Mouse (Mus musculus): Measurements from ENCODE around the gene Tgif1. TPM values are rescaled to one million over a fixed set of nuclear protein-coding genes. Genes with fewer than 3 reads are reported as not detected.

Tgif1 gene
- polyA plus RNA-seq, 1 experiment, result 3.5 TPM

DNA sequence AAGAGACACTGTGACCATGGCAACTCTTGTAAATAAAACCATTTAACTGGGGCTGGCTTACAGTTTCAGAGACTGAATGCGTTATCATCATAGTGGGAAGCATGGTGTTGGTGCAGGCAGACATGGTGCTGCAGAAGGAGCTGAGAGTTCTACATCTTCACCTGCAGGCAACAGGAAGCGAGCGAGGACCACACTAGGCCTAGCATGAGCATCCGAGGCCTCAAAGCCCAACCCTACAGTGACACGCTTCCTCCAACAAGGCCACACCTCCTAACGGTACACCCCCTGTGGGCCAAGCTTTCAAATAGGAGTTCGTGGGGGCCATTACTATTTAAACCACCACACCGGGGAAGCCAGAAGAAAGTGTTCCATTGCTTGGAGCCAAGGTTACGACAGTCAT, 34.5 kb upstream of the Tgif1 start:
- H3K4me1 ChIP-seq (ENCODE audit: control insufficient read depth, insufficient read depth, low read length), result no peaks in the 10 kb centered on the region; the same call in 1 of the 2 replicates
- no peaks in the 10 kb centered on the region for H3K27me3 ChIP-seq (ENCODE audit: control insufficient read depth, insufficient read depth, low read length)
- no peak for DNase-seq
- H3K4me3 ChIP-seq (replicated peaks; ENCODE audit: insufficient read depth, low read depth, low read length), result no peak overlapping the region
- no peak overlapping the region for H3K27ac ChIP-seq (ENCODE audit: insufficient read depth, low read length)
- TF ChIP-seq POLR2A (IDR thresholded peaks at IDR 0.05; ENCODE audit: borderline replicate concordance, insufficient read depth, low read length), result no peak
- TF ChIP-seq CTCF (IDR thresholded peaks at IDR 0.05; ENCODE audit: borderline replicate concordance, insufficient read depth, low read depth, low read length), result no peak
- 90% methylated on average over 9 of the region's 9 CpGs for WGBS

GRCm38 (mm10) chr17:70886641-70887391, 33.5 kb upstream of the Tgif1 start:
- DNase-seq, result no peak
- Histone ChIP-seq H3K4me1 (ENCODE audit: control insufficient read depth, insufficient read depth, low read length) (no peaks in the 10 kb centered on the region; the same call in 1 of the 2 replicates), H3K27ac (ENCODE audit: insufficient read depth, low read length) (no peak overlapping the region), H3K27me3 (ENCODE audit: control insufficient read depth, insufficient read depth, low read length) (no peaks in the 10 kb centered on the region), H3K4me3 (replicated peaks; ENCODE audit: insufficient read depth, low read depth, low read length) (no peak overlapping the region)
- WGBS, result 88% methylated on average over 16 of the region's 16 CpGs
- no peak for TF ChIP-seq POLR2A (IDR thresholded peaks at IDR 0.05; ENCODE audit: borderline replicate concordance, insufficient read depth, low read length)
- no peak for TF ChIP-seq CTCF (IDR thresholded peaks at IDR 0.05; ENCODE audit: borderline replicate concordance, insufficient read depth, low read depth, low read length)

- no peaks in the 10 kb centered on the region for H3K27me3 ChIP-seq (ENCODE audit: control insufficient read depth, insufficient read depth, low read length)
- H3K4me3 ChIP-seq (replicated peaks; ENCODE audit: insufficient read depth, low read depth, low read length), result no peak overlapping the region
- H3K27ac ChIP-seq (ENCODE audit: insufficient read depth, low read length), result no peak overlapping the region
- 91% methylated on average over 5 of the region's 5 CpGs for WGBS
- no peaks in the 10 kb centered on the region; the same call in 1 of the 2 replicates for H3K4me1 ChIP-seq (ENCODE audit: control insufficient read depth, insufficient read depth, low read length)
- TF ChIP-seq POLR2A (IDR thresholded peaks at IDR 0.05; ENCODE audit: borderline replicate concordance, insufficient read depth, low read length) (no peak), CTCF (IDR thresholded peaks at IDR 0.05; ENCODE audit: borderline replicate concordance, insufficient read depth, low read depth, low read length) (no peak)
- no peak for DNase-seq
Observed at GRCm38 (mm10) chr17:70885868-70886267, 32.5 kb upstream of the Tgif1 start.

DNA sequence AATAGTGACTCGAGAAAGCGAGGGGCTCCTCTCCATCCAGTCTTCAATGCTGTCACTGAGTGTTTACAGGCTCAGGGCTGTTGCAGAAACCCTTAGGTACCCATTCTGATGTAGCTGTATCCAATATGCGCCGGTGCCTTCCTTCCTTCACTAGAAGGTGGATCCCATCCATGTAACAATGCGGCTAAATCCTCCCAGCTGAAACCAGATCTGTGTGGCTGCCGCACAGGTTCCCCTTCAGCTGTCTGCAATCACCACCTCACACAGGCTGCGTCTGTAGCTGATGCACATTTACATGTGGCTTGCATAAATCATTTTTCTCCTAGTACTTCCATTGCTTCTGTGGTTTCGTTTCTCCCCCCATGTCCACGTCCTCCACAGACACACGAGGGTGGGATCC, 28.6 kb upstream of the Tgif1 start:
- no peak for DNase-seq
- WGBS, result 92% methylated on average over 10 of the region's 10 CpGs
- Histone ChIP-seq H3K4me1 (ENCODE audit: control insufficient read depth, insufficient read depth, low read length) (no peaks in the 10 kb centered on the region; the same call in 1 of the 2 replicates), H3K4me3 (replicated peaks; ENCODE audit: insufficient read depth, low read depth, low read length) (no peak overlapping the region), H3K27me3 (ENCODE audit: control insufficient read depth, insufficient read depth, low read length) (no peaks in the 10 kb centered on the region), H3K27ac (ENCODE audit: insufficient read depth, low read length) (no peak overlapping the region)
- no peak for TF ChIP-seq POLR2A (IDR thresholded peaks at IDR 0.05; ENCODE audit: borderline replicate concordance, insufficient read depth, low read length)

- H3K4me1 ChIP-seq (ENCODE audit: control insufficient read depth, insufficient read depth, low read length), result no peaks in the 10 kb centered on the region
- H3K27me3 ChIP-seq (ENCODE audit: control insufficient read depth, insufficient read depth, low read length), result no peaks in the 10 kb centered on the region
- 45% methylated on average over 7 of the region's 7 CpGs for WGBS
- H3K27ac ChIP-seq (ENCODE audit: insufficient read depth, low read length), result no peak overlapping the region
- DNase-seq, result no peak
- TF ChIP-seq CTCF (IDR thresholded peaks at IDR 0.05; ENCODE audit: borderline replicate concordance, insufficient read depth, low read depth, low read length) (no peak), POLR2A (IDR thresholded peaks at IDR 0.05; ENCODE audit: borderline replicate concordance, insufficient read depth, low read length) (no peak)
- H3K4me3 ChIP-seq (replicated peaks; ENCODE audit: insufficient read depth, low read depth, low read length), result no peak overlapping the region
Observed at GRCm38 (mm10) chr17:70881194-70881593, 27.8 kb upstream of the Tgif1 start.

DNA sequence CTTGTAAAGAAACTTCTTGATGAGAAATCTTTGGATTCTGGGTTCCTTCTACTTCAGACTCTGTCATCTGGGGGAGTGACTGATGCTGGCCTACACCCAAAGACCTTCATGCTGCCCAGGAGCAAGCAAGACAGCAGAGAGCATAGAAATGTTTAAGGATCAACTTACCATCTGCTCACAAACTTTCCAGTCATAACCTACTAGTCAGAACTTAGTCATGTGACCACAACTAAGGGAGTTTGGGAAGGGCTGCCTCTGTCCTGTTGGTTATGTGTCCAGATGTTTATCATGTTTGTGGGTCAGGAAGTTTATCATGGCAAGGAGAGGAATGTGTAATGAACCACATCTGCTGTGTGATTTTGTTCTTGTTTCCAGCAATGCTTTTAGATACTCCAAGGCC, 24.9 kb upstream of the Tgif1 start:
- Histone ChIP-seq H3K4me3 (replicated peaks; ENCODE audit: insufficient read depth, low read depth, low read length) (no peak overlapping the region), H3K4me1 (ENCODE audit: control insufficient read depth, insufficient read depth, low read length) (no peaks in the 10 kb centered on the region), H3K27me3 (ENCODE audit: control insufficient read depth, insufficient read depth, low read length) (no peaks in the 10 kb centered on the region), H3K27ac (ENCODE audit: insufficient read depth, low read length) (no peak overlapping the region)
- TF ChIP-seq CTCF (IDR thresholded peaks at IDR 0.05; ENCODE audit: borderline replicate concordance, insufficient read depth, low read depth, low read length), result no peak
- no peak for TF ChIP-seq POLR2A (IDR thresholded peaks at IDR 0.05; ENCODE audit: borderline replicate concordance, insufficient read depth, low read length)
- no peak for DNase-seq

GRCm38 (mm10) chr17:70873778-70874124, 20.4 kb upstream of the Tgif1 start:
- WGBS, result 51% methylated on average over 7 of the region's 7 CpGs
- no peak for DNase-seq
- no peak overlapping the region for H3K27ac ChIP-seq (ENCODE audit: insufficient read depth, low read length)
- TF ChIP-seq CTCF (IDR thresholded peaks at IDR 0.05; ENCODE audit: borderline replicate concordance, insufficient read depth, low read depth, low read length), result no peak
- TF ChIP-seq POLR2A (IDR thresholded peaks at IDR 0.05; ENCODE audit: borderline replicate concordance, insufficient read depth, low read length), result no peak
- H3K27me3 ChIP-seq (ENCODE audit: control insufficient read depth, insufficient read depth, low read length), result no peaks in the 10 kb centered on the region
- no peak overlapping the region for H3K4me3 ChIP-seq (replicated peaks; ENCODE audit: insufficient read depth, low read depth, low read length)
- H3K4me1 ChIP-seq (ENCODE audit: control insufficient read depth, insufficient read depth, low read length), result no peaks in the 10 kb centered on the region

DNA sequence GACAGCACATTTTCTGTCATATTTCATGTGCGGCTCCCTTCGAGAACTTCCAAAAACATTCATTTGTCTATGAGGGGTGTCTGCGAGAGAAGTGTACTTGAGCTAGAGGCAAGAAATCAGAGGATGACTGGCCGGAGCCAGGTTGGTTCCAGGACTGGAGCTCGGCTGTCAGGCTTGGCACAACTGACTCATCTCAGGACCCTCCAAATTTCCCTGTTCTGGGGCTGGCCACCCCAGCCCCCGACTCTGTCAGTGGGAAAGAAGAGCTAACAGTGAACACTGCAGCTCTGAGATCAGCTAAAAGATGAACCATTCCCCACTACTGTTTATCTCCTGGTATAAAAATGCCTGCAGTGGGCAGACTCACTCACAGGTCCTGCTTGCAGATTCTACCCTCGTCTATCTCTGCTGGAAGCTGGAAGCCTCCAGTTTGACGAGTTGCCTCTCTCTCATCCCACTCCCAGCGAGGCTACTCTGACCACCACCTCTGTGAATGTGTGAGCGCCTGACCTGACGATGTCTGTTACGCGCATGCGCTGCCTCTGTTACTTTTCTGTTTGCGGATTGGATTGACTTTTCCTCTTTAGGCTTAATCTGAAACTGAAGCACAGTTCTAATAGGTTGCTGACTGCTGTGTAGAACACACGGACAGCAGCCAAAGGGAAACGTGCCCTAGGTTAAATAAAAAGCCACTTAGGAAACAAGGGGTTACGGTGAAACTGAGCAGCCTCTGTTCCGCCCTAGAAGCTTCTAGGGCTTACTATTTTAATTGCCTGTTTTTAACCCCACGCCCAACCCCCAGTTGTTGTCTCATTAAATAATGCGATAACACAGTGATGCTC, 19.8 kb upstream of the Tgif1 start:
- no peak for DNase-seq
- Histone ChIP-seq H3K4me1 (ENCODE audit: control insufficient read depth, insufficient read depth, low read length) (no peaks in the 10 kb centered on the region), H3K4me3 (replicated peaks; ENCODE audit: insufficient read depth, low read depth, low read length) (no peak overlapping the region), H3K27ac (ENCODE audit: insufficient read depth, low read length) (no peak overlapping the region), H3K27me3 (ENCODE audit: control insufficient read depth, insufficient read depth, low read length) (no peaks in the 10 kb centered on the region)
- 35% methylated on average over 21 of the region's 21 CpGs for WGBS
- no peak for TF ChIP-seq POLR2A (IDR thresholded peaks at IDR 0.05; ENCODE audit: borderline replicate concordance, insufficient read depth, low read length)
- no peak for TF ChIP-seq CTCF (IDR thresholded peaks at IDR 0.05; ENCODE audit: borderline replicate concordance, insufficient read depth, low read depth, low read length)
